Mouse (Mus musculus): Measurements from ENCODE around the gene Ptpn14.

Ptpn14 gene

GRCm38 (mm10) chr1:189717546-189717945, 10.5 kb upstream of the Ptpn14 start:
- DNase-seq (ENCODE audit: low spot score): no peak

GRCm38 (mm10) chr1:189718600-189718999, 9.5 kb upstream of the Ptpn14 start:
- no peak for DNase-seq (ENCODE audit: low spot score)

GRCm38 (mm10) chr1:189726121-189726520, 1.9 kb upstream of the Ptpn14 start:
- DNase-seq (ENCODE audit: low spot score): no peak

- DNase-seq (ENCODE audit: low spot score): peak; percentile 52
Measured at GRCm38 (mm10) chr1:189727346-189727883, 653 bp upstream of the Ptpn14 start.

GRCm38 (mm10) chr1:189728784-189729115, 682 bp downstream of the Ptpn14 start:
- no peak for DNase-seq (ENCODE audit: low spot score)

GRCm38 (mm10) chr1:189729141-189729815, 1.2 kb downstream of the Ptpn14 start:
- DNase-seq (ENCODE audit: low spot score): no peak

GRCm38 (mm10) chr1:189731697-189732096, 3.6 kb downstream of the Ptpn14 start:
- no peak for DNase-seq (ENCODE audit: low spot score)

GRCm38 (mm10) chr1:189732156-189732555, 4.1 kb downstream of the Ptpn14 start:
- DNase-seq (ENCODE audit: low spot score): no peak

GRCm38 (mm10) chr1:189740075-189740474, 12.0 kb downstream of the Ptpn14 start:
- no peak for DNase-seq (ENCODE audit: low spot score)

GRCm38 (mm10) chr1:189742041-189742440, 14.0 kb downstream of the Ptpn14 start:
- no peak for DNase-seq (ENCODE audit: low spot score)

GRCm38 (mm10) chr1:189743136-189743535, 15.1 kb downstream of the Ptpn14 start:
- DNase-seq (ENCODE audit: low spot score): no peak

- DNase-seq (ENCODE audit: low spot score): no peak
Measured at GRCm38 (mm10) chr1:189744914-189745710, 17.0 kb downstream of the Ptpn14 start.

GRCm38 (mm10) chr1:189746520-189746919, 18.5 kb downstream of the Ptpn14 start:
- no peak for DNase-seq (ENCODE audit: low spot score)

GRCm38 (mm10) chr1:189749789-189750188, 21.7 kb downstream of the Ptpn14 start:
- DNase-seq (ENCODE audit: low spot score): no peak

- no peak for DNase-seq (ENCODE audit: low spot score)
Measured at GRCm38 (mm10) chr1:189750233-189750632, 22.2 kb downstream of the Ptpn14 start.

GRCm38 (mm10) chr1:189752245-189752644, 24.2 kb downstream of the Ptpn14 start:
- DNase-seq (ENCODE audit: low spot score): no peak

- DNase-seq (ENCODE audit: low spot score): no peak
Measured at GRCm38 (mm10) chr1:189755072-189755471, 27.0 kb downstream of the Ptpn14 start.

GRCm38 (mm10) chr1:189756306-189757053, 28.4 kb downstream of the Ptpn14 start:
- no peak for DNase-seq (ENCODE audit: low spot score)

GRCm38 (mm10) chr1:189757054-189757408, 29.0 kb downstream of the Ptpn14 start:
- DNase-seq (ENCODE audit: low spot score): no peak

GRCm38 (mm10) chr1:189761581-189762021, 33.5 kb downstream of the Ptpn14 start:
- no peak for DNase-seq (ENCODE audit: low spot score)

GRCm38 (mm10) chr1:189764258-189764657, 36.2 kb downstream of the Ptpn14 start:
- DNase-seq (ENCODE audit: low spot score): no peak

- no peak for DNase-seq (ENCODE audit: low spot score)
Measured at GRCm38 (mm10) chr1:189767164-189767563, 39.1 kb downstream of the Ptpn14 start.

GRCm38 (mm10) chr1:189767910-189768309, 39.8 kb downstream of the Ptpn14 start:
- no peak for DNase-seq (ENCODE audit: low spot score)
